13 mouse cellular contexts compared by ENCODE assay signal in the genomic region with DNA sequence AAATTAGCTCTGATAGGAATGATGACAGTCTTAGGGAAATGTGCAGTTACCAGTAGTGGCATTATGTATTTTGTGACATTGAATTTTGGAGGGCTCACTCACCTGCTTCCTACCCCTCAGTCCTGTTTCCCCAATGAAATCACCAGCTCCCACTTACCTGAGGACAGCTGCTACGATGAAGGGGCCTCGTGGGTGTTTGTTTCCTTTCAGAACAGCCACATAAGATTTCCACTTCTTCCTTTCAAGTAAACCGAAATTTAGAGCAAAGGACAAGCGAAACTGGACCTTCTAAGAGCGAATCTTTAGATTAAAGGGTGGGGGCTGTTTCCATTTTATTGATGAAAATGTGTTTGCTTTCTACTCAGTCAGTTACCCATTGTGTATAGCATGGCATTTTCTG. TPM values are rescaled to one million over a fixed set of nuclear protein-coding genes. Genes with fewer than 3 reads are reported as not detected.
DNase-seq lines count a peak whose midpoint lies in the region; ATAC-seq and TF ChIP-seq lines count a peak whose summit lies in the region.
"Had no signal": no experiment of that assay in that cellular context is flagged by ENCODE, and none has a peak within 500 bp of the region (broad histone marks: within the 10 kb centered on the region; RNA-seq: fewer than 3 reads in every experiment).

No protein-coding gene starts in this region.

- no peaks in the 10 kb centered on the region for H3K36me3 ChIP-seq in heart, postnatal 0 days (replicated peaks; ENCODE audit: control insufficient read depth, insufficient read depth, low read length)
- no peaks in the 10 kb centered on the region for H3K36me3 ChIP-seq in heart, embryonic 11.5 days (ENCODE audit: control insufficient read depth, insufficient read depth, low read length)
- no peaks in the 10 kb centered on the region for H3K36me3 ChIP-seq in limb, embryonic 14.5 days (ENCODE audit: control insufficient read depth, insufficient read depth, low read length)
- no peaks in the 10 kb centered on the region for H3K36me3 ChIP-seq in limb, embryonic 10.5 days
- H3K36me3 ChIP-seq in MEL (ENCODE audit: control insufficient read depth in 1 of 2, insufficient read depth in 2 of 2, low read length in 2 of 2): peaks cover 0 to 7% of the 10 kb centered on the region in 2 experiments; a peak in 2 of 4 replicates
- no peaks in the 10 kb centered on the region for H3K36me3 ChIP-seq in liver, embryonic 15.5 days (replicated peaks)
- H3K36me3 ChIP-seq: hindbrain, embryonic 12.5 days; limb, embryonic 13.5 days; neural tube, embryonic 12.5 days had no signal

- no peak overlapping the region for H3K27ac ChIP-seq in heart, postnatal 0 days (ENCODE audit: low read depth)
- H3K27ac ChIP-seq in heart, embryonic 11.5 days (ENCODE audit: low read depth, low read length): no peak overlapping the region
- no peak overlapping the region for H3K27ac ChIP-seq in limb, embryonic 14.5 days (replicated peaks; ENCODE audit: low read depth, low read length)
- H3K27ac ChIP-seq in limb, embryonic 10.5 days: no peak overlapping the region
- H3K27ac ChIP-seq in MEL (ENCODE audit: control insufficient read depth, low read depth, low read length): no peak overlapping the region
- no peak overlapping the region for H3K27ac ChIP-seq in liver, embryonic 15.5 days (replicated peaks)
- H3K27ac ChIP-seq: forebrain, embryonic 13.5 days; hindbrain, embryonic 12.5 days; left cerebral cortex, adult 2 months; limb, embryonic 13.5 days; neural tube, embryonic 12.5 days had no signal

- TF ChIP-seq EP300 in heart, postnatal 0 days (IDR thresholded peaks at IDR 0.05; ENCODE audit: low read depth): no peak
- no peak for TF ChIP-seq EP300 in MEL (IDR thresholded peaks at IDR 0.05; ENCODE audit: low read depth in 1 of 2, low read length in 2 of 2)

- no peak for DNase-seq in heart, postnatal 0 days (ENCODE audit: low spot score)
- no peak for DNase-seq in limb, embryonic 14.5 days (ENCODE audit: low spot score)
- no peak for DNase-seq in limb, embryonic 10.5 days (ENCODE audit: low spot score)
- DNase-seq in MEL (ENCODE audit: low read depth, low spot score): peak; percentile 13
- no peak for DNase-seq in gastrocnemius, postnatal 10 days
- no peak for DNase-seq in spleen, postnatal 4 days (ENCODE audit: low spot score in 2 of 2)

- 0 out of 2 replicates have a peak, but pooled peaks cover 3% of the 10 kb centered on the region for H3K4me1 ChIP-seq in heart, postnatal 0 days (ENCODE audit: control insufficient read depth, insufficient read depth)
- H3K4me1 ChIP-seq in heart, embryonic 11.5 days (ENCODE audit: control insufficient read depth, insufficient read depth, low read length): 0 out of 2 replicates have a peak, but pooled peaks cover 10% of the 10 kb centered on the region
- 0 out of 2 replicates have a peak, but pooled peaks cover 7% of the 10 kb centered on the region for H3K4me1 ChIP-seq in limb, embryonic 14.5 days (ENCODE audit: control insufficient read depth, insufficient read depth, low read length)
- peaks cover 21% of the 10 kb centered on the region for H3K4me1 ChIP-seq in limb, embryonic 10.5 days
- peaks cover 6 to 11% of the 10 kb centered on the region in 2 experiments for H3K4me1 ChIP-seq in MEL (ENCODE audit: control insufficient read depth in 1 of 2, insufficient read depth in 2 of 2, low read length in 2 of 2)
- peaks cover 54% of the 10 kb centered on the region for H3K4me1 ChIP-seq in liver, embryonic 15.5 days (replicated peaks)

- no peaks in the 10 kb centered on the region for H3K9me3 ChIP-seq in heart, postnatal 0 days (replicated peaks; ENCODE audit: control insufficient read depth, low read length)
- no peaks in the 10 kb centered on the region for H3K9me3 ChIP-seq in heart, embryonic 11.5 days (replicated peaks; ENCODE audit: control insufficient read depth, low read length)
- no peaks in the 10 kb centered on the region for H3K9me3 ChIP-seq in limb, embryonic 14.5 days (ENCODE audit: control insufficient read depth, low read length)
- H3K9me3 ChIP-seq in limb, embryonic 10.5 days (replicated peaks): no peaks in the 10 kb centered on the region
- no peaks in the 10 kb centered on the region for H3K9me3 ChIP-seq in MEL (replicated peaks; ENCODE audit: insufficient read depth, low read length)
- H3K9me3 ChIP-seq in liver, embryonic 15.5 days (replicated peaks): no peaks in the 10 kb centered on the region
- H3K9me3 ChIP-seq: forebrain, embryonic 13.5 days; hindbrain, embryonic 12.5 days; limb, embryonic 13.5 days; neural tube, embryonic 12.5 days had no signal

- TF ChIP-seq POLR2A in limb, embryonic 14.5 days (IDR thresholded peaks at IDR 0.05; ENCODE audit: borderline replicate concordance, extremely low read depth, insufficient read depth, insufficient read length): no peak
- no peak for TF ChIP-seq POLR2A in MEL (IDR thresholded peaks at IDR 0.05; ENCODE audit: control insufficient read depth in 1 of 2, insufficient read depth in 1 of 2, low read depth in 1 of 2, low read length in 2 of 2, poor library complexity in 1 of 2)

- H3K4me2 ChIP-seq in heart, postnatal 0 days (ENCODE audit: low read depth, low read length): peak overlapping the region; percentile 78; the same call in 1 of the 2 replicates
- no peak overlapping the region for H3K4me2 ChIP-seq in heart, embryonic 11.5 days
- H3K4me2 ChIP-seq in limb, embryonic 14.5 days (replicated peaks; ENCODE audit: low read depth, low read length, severe bottlenecking): no peak overlapping the region; the same call in 1 of the 2 replicates
- peak overlapping the region; percentile 88; the same call in 1 of the 2 replicates for H3K4me2 ChIP-seq in liver, embryonic 15.5 days

- no peak for ATAC-seq in heart, postnatal 0 days (ENCODE audit: insufficient read depth, low read depth)
- no peak for ATAC-seq in heart, embryonic 11.5 days (replicated peaks; ENCODE audit: insufficient number of reproducible peaks, low FRiP score, low TSS enrichment)
- no peak for ATAC-seq in limb, embryonic 14.5 days (ENCODE audit: low FRiP score, low read depth)
- ATAC-seq in liver, embryonic 15.5 days (ENCODE audit: insufficient read depth): no peak

- WGBS in heart, postnatal 0 days: 71% methylated on average over 5 of the region's 5 CpGs
- 73% methylated on average over 5 of the region's 5 CpGs for WGBS in heart, embryonic 11.5 days (ENCODE audit: insufficient replicate concordance)
- WGBS in limb, embryonic 14.5 days: 84% methylated on average over 5 of the region's 5 CpGs
- 82% methylated on average over 5 of the region's 5 CpGs for WGBS in limb, embryonic 10.5 days
- WGBS in liver, embryonic 15.5 days (ENCODE audit: insufficient replicate concordance): 50% methylated on average over 5 of the region's 5 CpGs

- no peak for TF ChIP-seq CTCF in heart, postnatal 0 days (IDR thresholded peaks at IDR 0.05; ENCODE audit: low read depth)
- no peak for TF ChIP-seq CTCF in MEL (IDR thresholded peaks at IDR 0.05 in 2 of 3, conservative IDR thresholded peaks at IDR 0.05 in 1 of 3; ENCODE audit: control insufficient read depth in 1 of 3, insufficient read depth in 1 of 3, low read depth in 2 of 3, low read length in 3 of 3, poor library complexity in 1 of 3, severe bottlenecking in 1 of 3)

- peaks cover 2% of the 10 kb centered on the region; the same call in 1 of the 2 replicates for H3K79me2 ChIP-seq in MEL (ENCODE audit: control insufficient read depth, insufficient read depth, low read length, poor library complexity)

- H3K27me3 ChIP-seq in heart, postnatal 0 days (ENCODE audit: control insufficient read depth, insufficient read depth, low read length): peaks cover 19% of the 10 kb centered on the region
- peaks cover 26% of the 10 kb centered on the region for H3K27me3 ChIP-seq in heart, embryonic 11.5 days (ENCODE audit: control insufficient read depth, insufficient read depth, low read length)
- peaks cover 27% of the 10 kb centered on the region for H3K27me3 ChIP-seq in limb, embryonic 14.5 days (ENCODE audit: control insufficient read depth, insufficient read depth, low read length)
- H3K27me3 ChIP-seq in limb, embryonic 10.5 days (ENCODE audit: low read depth, poor library complexity, severe bottlenecking): peaks cover 59% of the 10 kb centered on the region
- H3K27me3 ChIP-seq in MEL (ENCODE audit: control insufficient read depth in 1 of 2, insufficient read depth in 2 of 2, low read length in 2 of 2): no peaks in the 10 kb centered on the region
- peaks cover 41% of the 10 kb centered on the region for H3K27me3 ChIP-seq in liver, embryonic 15.5 days

- no peak overlapping the region for H3K4me3 ChIP-seq in heart, postnatal 0 days (ENCODE audit: low read depth, low read length)
- H3K4me3 ChIP-seq in heart, embryonic 11.5 days (ENCODE audit: low read depth, low read length): no peak overlapping the region
- peak overlapping the region; percentile 35; the same call in 1 of the 2 replicates for H3K4me3 ChIP-seq in limb, embryonic 14.5 days (replicated peaks; ENCODE audit: low read length)
- H3K4me3 ChIP-seq in limb, embryonic 10.5 days: no peak overlapping the region
- no peak overlapping the region for H3K4me3 ChIP-seq in MEL (ENCODE audit: control insufficient read depth in 1 of 2, insufficient read depth in 1 of 2, low read depth in 2 of 2, low read length in 2 of 2)
- H3K4me3 ChIP-seq in liver, embryonic 15.5 days (replicated peaks): no peak overlapping the region

- TF ChIP-seq RAD21 in MEL (IDR thresholded peaks at IDR 0.05; ENCODE audit: low read depth, low read length): no peak

- no peak overlapping the region for H3K9ac ChIP-seq in heart, postnatal 0 days (replicated peaks; ENCODE audit: low read depth, low read length)
- H3K9ac ChIP-seq in heart, embryonic 11.5 days (ENCODE audit: low read depth, low read length): no peak overlapping the region
- H3K9ac ChIP-seq in limb, embryonic 14.5 days (ENCODE audit: low read depth, low read length, severe bottlenecking): no peak overlapping the region
- H3K9ac ChIP-seq in MEL (ENCODE audit: control insufficient read depth, low read depth, low read length, poor library complexity, severe bottlenecking): peak overlapping the region; percentile 40
- H3K9ac ChIP-seq in liver, embryonic 15.5 days: no peak overlapping the region

RNA-seq across cellular contexts. Expression of gene Chst14, which starts 45.8 kb away (rescaled TPM):
- total RNA-seq in heart, postnatal 0 days (2014; rRNA removed; ENCODE audit: low replicate concordance): 10.8 and 15.3 TPM in 2 replicates
- 12.8 and 14.3 TPM in 2 replicates for polyA plus RNA-seq in heart, postnatal 0 days (2015; fragmentation: Nextera tagmentation; extraction: Ambion mirVana)
- 19.6 and 22.3 TPM in 2 replicates for polyA plus RNA-seq in heart, embryonic 11.5 days (2014; fragmentation: Nextera tagmentation; extraction: Ambion mirVana)
- 59.5 and 73.9 TPM in 2 replicates for polyA plus RNA-seq in limb, embryonic 14.5 days (2012; rRNA removed)
- 56.6 and 65.3 TPM in 2 replicates for polyA plus RNA-seq in limb, embryonic 14.5 days (2014; fragmentation: Nextera tagmentation; extraction: Ambion mirVana)
- 26.2 and 30.3 TPM in 2 replicates for polyA plus RNA-seq in limb, embryonic 10.5 days (2016; fragmentation: Nextera tagmentation; extraction: Ambion mirVana)
- 2.1 and 2.2 TPM in 2 replicates for total RNA-seq in MEL (2012; rRNA removed)
- 1 to 10 TPM in 1 of 2 experiments, not detected in 1; 5.0 TPM for polyA plus RNA-seq in MEL (2012; ENCODE audit: insufficient read depth in 1 of 2, insufficient read length in 2 of 2, low read depth in 1 of 2, low replicate concordance in 2 of 2, missing spikeins in 1 of 2)
- 4.5 and 5.7 TPM in 2 replicates for polyA plus RNA-seq in liver, embryonic 15.5 days (2015; fragmentation: Nextera tagmentation; extraction: Ambion mirVana)
- total RNA-seq in gastrocnemius, postnatal 10 days (2021): 10 to 100 TPM in 1 of 2 experiments, 1 to 10 TPM in 1; 9.8 to 11.3 TPM

RNA-seq across cellular contexts. Expression of gene Ccdc32, which starts 57.1 kb away (rescaled TPM):
- total RNA-seq in heart, postnatal 0 days (2014; rRNA removed; ENCODE audit: low replicate concordance): 14.7 and 19.1 TPM in 2 replicates
- 20.7 and 21.1 TPM in 2 replicates for polyA plus RNA-seq in heart, postnatal 0 days (2015; fragmentation: Nextera tagmentation; extraction: Ambion mirVana)
- 16.4 and 17.1 TPM in 2 replicates for polyA plus RNA-seq in heart, embryonic 11.5 days (2014; fragmentation: Nextera tagmentation; extraction: Ambion mirVana)
- 13.5 and 14.6 TPM in 2 replicates for polyA plus RNA-seq in limb, embryonic 14.5 days (2012; rRNA removed)
- polyA plus RNA-seq in limb, embryonic 14.5 days (2014; fragmentation: Nextera tagmentation; extraction: Ambion mirVana): 21.5 and 23.5 TPM in 2 replicates
- polyA plus RNA-seq in limb, embryonic 10.5 days (2016; fragmentation: Nextera tagmentation; extraction: Ambion mirVana): 18.2 and 19.7 TPM in 2 replicates
- total RNA-seq in MEL (2012; rRNA removed): 14.8 and 18.7 TPM in 2 replicates
- polyA plus RNA-seq in MEL (2012; ENCODE audit: insufficient read depth in 1 of 2, insufficient read length in 2 of 2, low read depth in 1 of 2, low replicate concordance in 2 of 2, missing spikeins in 1 of 2): 10 to 100 TPM in 1 of 2 experiments, not detected in 1; 15.0 TPM
- polyA plus RNA-seq in liver, embryonic 15.5 days (2015; fragmentation: Nextera tagmentation; extraction: Ambion mirVana): 12.3 and 12.4 TPM in 2 replicates
- total RNA-seq in gastrocnemius, postnatal 10 days (2021): 1 to 10 TPM; 7.4 to 8.2 TPM

Comparison
In these comparisons a context has a peak if more than half of its experiments do, and no peak if none do; other contexts are left out.
1. H3K4me2 ChIP-seq: peak in heart, postnatal 0 days (single experiment) and liver, embryonic 15.5 days (single experiment); none in heart, embryonic 11.5 days (single experiment) and limb, embryonic 14.5 days (single experiment).